Mouse (Mus musculus): ENCODE data around the gene Eme2. TPM values are rescaled to one million over a fixed set of nuclear protein-coding genes. Genes with fewer than 3 reads are reported as not detected.

Gene Eme2
- polyA plus RNA-seq, 1 experiment, result 70.6 TPM

Other genes with a start within 250 kb of the Eme2 start
- 61.6 and 83.0 TPM in 2 replicates for gene Slc9a3r2, start 244.8 kb downstream of the Eme2 start, polyA plus RNA-seq (2012; rRNA removed)
- gene Npw, start 236.6 kb downstream of the Eme2 start, polyA plus RNA-seq (2012; rRNA removed), result not detected in 2 replicates
- 51.3 and 56.6 TPM in 2 replicates for gene Zfp598, start 225.4 kb downstream of the Eme2 start, polyA plus RNA-seq (2012; rRNA removed)
- 0.18 and 0.23 TPM in 2 replicates for gene Syngr3, start 205.1 kb downstream of the Eme2 start, polyA plus RNA-seq (2012; rRNA removed)
- gene Gfer, start 198.9 kb downstream of the Eme2 start, polyA plus RNA-seq (2012; rRNA removed), result 25.6 and 27.6 TPM in 2 replicates
- 6.2 and 7.1 TPM in 2 replicates for gene Noxo1, start 198.9 kb downstream of the Eme2 start, polyA plus RNA-seq (2012; rRNA removed)
- 44.4 and 61.9 TPM in 2 replicates for gene Tbl3, start 187.4 kb downstream of the Eme2 start, polyA plus RNA-seq (2012; rRNA removed)
- gene Rnf151, start 177.0 kb downstream of the Eme2 start, polyA plus RNA-seq (2012; rRNA removed), result 2.3 and 3.4 TPM in 2 replicates
- gene Rps2, start 177.0 kb downstream of the Eme2 start, polyA plus RNA-seq (2012; rRNA removed), result 2,300 and 2,553 TPM in 2 replicates
- 370 and 426 TPM in 2 replicates for gene Ndufb10, start 170.6 kb downstream of the Eme2 start, polyA plus RNA-seq (2012; rRNA removed)
- 31.1 and 36.7 TPM in 2 replicates for gene Rpl3l, start 167.3 kb downstream of the Eme2 start, polyA plus RNA-seq (2012; rRNA removed)
- gene Msrb1, start 158.4 kb downstream of the Eme2 start, polyA plus RNA-seq (2012; rRNA removed), result 112 and 152 TPM in 2 replicates
- gene Hs3st6, start 142.1 kb downstream of the Eme2 start, polyA plus RNA-seq (2012; rRNA removed), result 26.1 and 35.8 TPM in 2 replicates
- gene Meiob, start 90.8 kb downstream of the Eme2 start, polyA plus RNA-seq (2012; rRNA removed), result 0.06 and 0.16 TPM in 2 replicates
- gene Hagh, start 54.9 kb downstream of the Eme2 start, polyA plus RNA-seq (2012; rRNA removed), result 134 and 172 TPM in 2 replicates
- 12.6 and 13.1 TPM in 2 replicates for gene Fahd1, start 44.7 kb downstream of the Eme2 start, polyA plus RNA-seq (2012; rRNA removed)
- gene Igfals, start 29.1 kb downstream of the Eme2 start, polyA plus RNA-seq (2012; rRNA removed), result 18.9 and 70.3 TPM in 2 replicates
- 31.3 and 31.7 TPM in 2 replicates for gene Nubp2, start 8.7 kb downstream of the Eme2 start, polyA plus RNA-seq (2012; rRNA removed)
- 67.0 and 77.8 TPM in 2 replicates for gene Spsb3, start 8.4 kb downstream of the Eme2 start, polyA plus RNA-seq (2012; rRNA removed)
- gene Mrps34, start within 50 bp of the Eme2 start, polyA plus RNA-seq (2012; rRNA removed), result 142 and 181 TPM in 2 replicates
- gene Nme3, start 1.4 kb upstream of the Eme2 start, polyA plus RNA-seq (2012; rRNA removed), result 76.6 and 85.3 TPM in 2 replicates
- 75.0 and 90.0 TPM in 2 replicates for gene Mapk8ip3, start 41.9 kb upstream of the Eme2 start, polyA plus RNA-seq (2012; rRNA removed)
- 40.0 and 54.9 TPM in 2 replicates for gene Jpt2, start 65.6 kb upstream of the Eme2 start, polyA plus RNA-seq (2012; rRNA removed)
- 18.2 and 19.6 TPM in 2 replicates for gene Cramp1l, start 120.7 kb upstream of the Eme2 start, polyA plus RNA-seq (2012; rRNA removed)
- 15.9 and 17.7 TPM in 2 replicates for gene Ift140, start 121.0 kb upstream of the Eme2 start, polyA plus RNA-seq (2012; rRNA removed)
- 37.6 and 53.0 TPM in 2 replicates for gene Tmem204, start 188.5 kb upstream of the Eme2 start, polyA plus RNA-seq (2012; rRNA removed)
- 17.3 and 25.3 TPM in 2 replicates for gene Telo2, start 220.9 kb upstream of the Eme2 start, polyA plus RNA-seq (2012; rRNA removed)
- gene Ptx4, start 225.7 kb upstream of the Eme2 start, polyA plus RNA-seq (2012; rRNA removed), result 0.15 and 0.18 TPM in 2 replicates
- gene Clcn7, start 238.3 kb upstream of the Eme2 start, polyA plus RNA-seq (2012; rRNA removed), result 82.7 and 93.5 TPM in 2 replicates

Data from gonadal fat pad, adult 2 months (tissue).